Mouse (Mus musculus): Measurements from ENCODE around the gene Nme3. TPM values are rescaled to one million over a fixed set of nuclear protein-coding genes. Genes with fewer than 3 reads are reported as not detected.
A peak's percentile ranks its signal among the peaks of the same experiment; 100 is the strongest.

Gene Nme3
- polyA plus RNA-seq, 1 experiment from 2014 or later, result 50.1 TPM

GRCm38 (mm10) chr17:24895571-24896240 lies 594 bp upstream of the Nme3 start:
- no peak for DNase-seq (ENCODE audit: low spot score)
- peaks cover 74% of the 10 kb centered on the region for H3K36me3 ChIP-seq (replicated peaks)
- H3K9me3 ChIP-seq, result no peaks in the 10 kb centered on the region
- H3K4me3 ChIP-seq, result peak overlapping the region; percentile 83
- H3K27ac ChIP-seq (replicated peaks), result peak overlapping the region; percentile 90
- 13% methylated on average over 23 of the region's 23 CpGs for WGBS
- H3K27me3 ChIP-seq (replicated peaks; ENCODE audit: low read depth, poor library complexity, severe bottlenecking), result no peaks in the 10 kb centered on the region
- H3K4me1 ChIP-seq, result peaks cover 46% of the 10 kb centered on the region

GRCm38 (mm10) chr17:24896993-24897269 lies 631 bp downstream of the Nme3 start:
- peak overlapping the region; percentile 90 for H3K27ac ChIP-seq (replicated peaks)
- no peak for DNase-seq (ENCODE audit: low spot score)
- H3K4me3 ChIP-seq, result peak overlapping the region; percentile 83
- peaks cover 74% of the 10 kb centered on the region for H3K36me3 ChIP-seq (replicated peaks)
- no peaks in the 10 kb centered on the region for H3K27me3 ChIP-seq (replicated peaks; ENCODE audit: low read depth, poor library complexity, severe bottlenecking)
- H3K9me3 ChIP-seq, result no peaks in the 10 kb centered on the region
- H3K4me1 ChIP-seq, result peaks cover 46% of the 10 kb centered on the region
- 41% methylated on average over 11 of the region's 11 CpGs for whole genome bisulfite sequencing

GRCm38 (mm10) chr17:24897600-24897999 lies 1.3 kb downstream of the Nme3 start:
- no peak for DNase-seq (ENCODE audit: low spot score)
- WGBS, result 81% methylated on average over 4 of the region's 4 CpGs

GRCm38 (mm10) chr17:24898041-24898854 lies 1.9 kb downstream of the Nme3 start:
- H3K27me3 ChIP-seq (replicated peaks; ENCODE audit: low read depth, poor library complexity, severe bottlenecking), result no peaks in the 10 kb centered on the region
- H3K9me3 ChIP-seq, result no peaks in the 10 kb centered on the region
- no peak overlapping the region for H3K27ac ChIP-seq (replicated peaks)
- 83% methylated on average over 4 of the region's 4 CpGs for WGBS
- peaks cover 45% of the 10 kb centered on the region for H3K4me1 ChIP-seq
- peak overlapping the region; percentile 83; the same call in 1 of the 2 replicates for H3K4me3 ChIP-seq
- H3K36me3 ChIP-seq (replicated peaks), result peaks cover 74% of the 10 kb centered on the region
- no peak for DNase-seq (ENCODE audit: low spot score)

More at GRCm38 (mm10) chr17:24897600-24897999, 1.3 kb downstream of the Nme3 start:
- Histone ChIP-seq H3K9me3 (no peaks in the 10 kb centered on the region), H3K36me3 (replicated peaks) (peaks cover 74% of the 10 kb centered on the region), H3K4me1 (peaks cover 46% of the 10 kb centered on the region), H3K4me3 (peak overlapping the region; percentile 83), H3K27me3 (replicated peaks; ENCODE audit: low read depth, poor library complexity, severe bottlenecking) (no peaks in the 10 kb centered on the region), H3K27ac (replicated peaks) (no peak overlapping the region)

- Histone ChIP-seq H3K9me3 (no peaks in the 10 kb centered on the region), H3K27me3 (replicated peaks; ENCODE audit: low read depth, poor library complexity, severe bottlenecking) (no peaks in the 10 kb centered on the region), H3K36me3 (replicated peaks) (peaks cover 75% of the 10 kb centered on the region), H3K4me1 (peaks cover 36% of the 10 kb centered on the region), H3K4me3 (peak overlapping the region; percentile 0; the same call in 1 of the 2 replicates), H3K27ac (replicated peaks) (no peak overlapping the region)
- 84% methylated on average over 5 of the region's 5 CpGs for WGBS
- no peak for DNase-seq (ENCODE audit: low spot score)
Measured at GRCm38 (mm10) chr17:24899153-24899552, 2.9 kb downstream of the Nme3 start.

- H3K36me3 ChIP-seq (replicated peaks), result peaks cover 84% of the 10 kb centered on the region
- H3K4me3 ChIP-seq, result 0 out of 2 replicates have a peak overlapping the region, but pooled peaks have one; percentile 4
- 93% methylated on average over 6 of the region's 6 CpGs for WGBS
- no peak for DNase-seq (ENCODE audit: low spot score)
- no peaks in the 10 kb centered on the region for H3K27me3 ChIP-seq (replicated peaks; ENCODE audit: low read depth, poor library complexity, severe bottlenecking)
- H3K27ac ChIP-seq (replicated peaks), result no peak overlapping the region
- H3K4me1 ChIP-seq, result peaks cover 32% of the 10 kb centered on the region
- no peaks in the 10 kb centered on the region for H3K9me3 ChIP-seq
Measured at GRCm38 (mm10) chr17:24900014-24900413, 3.7 kb downstream of the Nme3 start.

- no peak overlapping the region for H3K4me3 ChIP-seq
- no peaks in the 10 kb centered on the region for H3K27me3 ChIP-seq (replicated peaks; ENCODE audit: low read depth, poor library complexity, severe bottlenecking)
- H3K27ac ChIP-seq (replicated peaks), result no peak overlapping the region
- no peaks in the 10 kb centered on the region for H3K9me3 ChIP-seq
- H3K36me3 ChIP-seq (replicated peaks), result peaks cover 100% of the 10 kb centered on the region
- no peak for DNase-seq (ENCODE audit: low spot score)
- H3K4me1 ChIP-seq, result peaks cover 12% of the 10 kb centered on the region
- WGBS, result 92% methylated on average over 5 of the region's 5 CpGs
Measured at GRCm38 (mm10) chr17:24902124-24902523, 5.8 kb downstream of the Nme3 start.

- DNase-seq (ENCODE audit: low spot score), result peak; percentile 43
- 71% methylated on average over 9 of the region's 9 CpGs for WGBS
- Histone ChIP-seq H3K9me3 (no peaks in the 10 kb centered on the region), H3K36me3 (replicated peaks) (peaks cover 100% of the 10 kb centered on the region), H3K4me3 (no peak overlapping the region), H3K27ac (replicated peaks) (no peak overlapping the region), H3K4me1 (peaks cover 4% of the 10 kb centered on the region), H3K27me3 (replicated peaks; ENCODE audit: low read depth, poor library complexity, severe bottlenecking) (no peaks in the 10 kb centered on the region)
Measured at GRCm38 (mm10) chr17:24902671-24903474, 6.6 kb downstream of the Nme3 start.

- 96% methylated on average over 9 of the region's 9 CpGs for WGBS
- DNase-seq (ENCODE audit: low spot score), result no peak
- Histone ChIP-seq H3K27me3 (replicated peaks; ENCODE audit: low read depth, poor library complexity, severe bottlenecking) (no peaks in the 10 kb centered on the region), H3K4me1 (no peaks in the 10 kb centered on the region), H3K36me3 (replicated peaks) (peaks cover 100% of the 10 kb centered on the region), H3K4me3 (no peak overlapping the region), H3K9me3 (no peaks in the 10 kb centered on the region), H3K27ac (replicated peaks) (no peak overlapping the region)
Measured at GRCm38 (mm10) chr17:24903767-24904166, 7.5 kb downstream of the Nme3 start.

GRCm38 (mm10) chr17:24907591-24907990 lies 11.3 kb downstream of the Nme3 start:
- peaks cover 100% of the 10 kb centered on the region for H3K36me3 ChIP-seq (replicated peaks)
- H3K27ac ChIP-seq (replicated peaks), result no peak overlapping the region
- H3K4me3 ChIP-seq, result no peak overlapping the region
- no peak for DNase-seq (ENCODE audit: low spot score)
- H3K9me3 ChIP-seq, result no peaks in the 10 kb centered on the region
- no peaks in the 10 kb centered on the region for H3K27me3 ChIP-seq (replicated peaks; ENCODE audit: low read depth, poor library complexity, severe bottlenecking)
- H3K4me1 ChIP-seq, result no peaks in the 10 kb centered on the region
- 94% methylated on average over 2 of the region's 2 CpGs for WGBS

GRCm38 (mm10) chr17:24913984-24914383 lies 17.7 kb downstream of the Nme3 start:
- no peak overlapping the region for H3K4me3 ChIP-seq
- H3K27me3 ChIP-seq (replicated peaks; ENCODE audit: low read depth, poor library complexity, severe bottlenecking), result no peaks in the 10 kb centered on the region
- H3K27ac ChIP-seq (replicated peaks), result no peak overlapping the region
- peaks cover 100% of the 10 kb centered on the region for H3K36me3 ChIP-seq (replicated peaks)
- no peaks in the 10 kb centered on the region for H3K9me3 ChIP-seq
- DNase-seq (ENCODE audit: low spot score), result no peak
- H3K4me1 ChIP-seq, result no peaks in the 10 kb centered on the region

- Histone ChIP-seq H3K27me3 (replicated peaks; ENCODE audit: low read depth, poor library complexity, severe bottlenecking) (no peaks in the 10 kb centered on the region), H3K9me3 (no peaks in the 10 kb centered on the region), H3K4me3 (no peak overlapping the region), H3K36me3 (replicated peaks) (peaks cover 99% of the 10 kb centered on the region), H3K27ac (replicated peaks) (no peak overlapping the region), H3K4me1 (no peaks in the 10 kb centered on the region)
- 90% methylated on average over 1 of the region's 1 CpGs for WGBS
- DNase-seq (ENCODE audit: low spot score), result no peak
Measured at GRCm38 (mm10) chr17:24923246-24923645, 26.9 kb downstream of the Nme3 start.
